Mouse (Mus musculus) lung, postnatal 4 days (tissue): ENCODE results near the gene Washc1.
"Not testable (repeated sequence)": the region's sequence is repeated elsewhere in the genome, so short reads cannot be mapped to it uniquely, and the experiment has no call there.

Experiments used
- DNase-seq, 2 experiments: peaks; one replicate each; pipeline ENCODE4 v3.0.0; 2021

Washc1 gene

DNA sequence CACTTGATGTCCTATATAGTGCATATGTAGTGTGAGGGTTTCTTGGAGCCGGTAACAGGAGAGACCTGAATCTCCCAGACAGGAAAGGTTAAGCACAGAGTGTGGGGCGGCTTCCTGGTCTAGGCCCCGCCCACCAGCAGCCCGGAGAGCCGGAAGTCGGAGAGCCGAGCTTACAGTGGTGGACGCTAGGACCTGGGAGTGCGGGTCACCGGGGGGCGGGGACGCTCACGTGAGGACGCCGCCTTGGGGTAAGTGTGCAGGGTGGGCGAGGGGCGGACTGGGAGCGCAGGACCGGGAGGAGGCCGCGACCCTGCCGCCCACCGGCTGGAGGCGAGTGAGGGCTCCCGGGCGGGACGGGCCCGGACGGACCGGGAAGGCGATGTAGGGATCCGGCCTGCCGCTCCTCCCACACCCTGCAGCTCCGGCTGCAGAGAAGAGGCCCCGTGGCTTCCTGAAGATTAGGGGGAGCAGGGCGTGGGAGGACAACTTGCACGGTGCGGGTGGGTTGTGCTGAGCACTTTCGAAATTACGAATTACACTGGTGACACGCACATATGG is at the start of gene Washc1:
Gene Washc1, plus strand, starts transcription at position 144 of the 558 bp plus-strand sequence.
- peak; percentile 92 to 94 for DNase-seq

DNA sequence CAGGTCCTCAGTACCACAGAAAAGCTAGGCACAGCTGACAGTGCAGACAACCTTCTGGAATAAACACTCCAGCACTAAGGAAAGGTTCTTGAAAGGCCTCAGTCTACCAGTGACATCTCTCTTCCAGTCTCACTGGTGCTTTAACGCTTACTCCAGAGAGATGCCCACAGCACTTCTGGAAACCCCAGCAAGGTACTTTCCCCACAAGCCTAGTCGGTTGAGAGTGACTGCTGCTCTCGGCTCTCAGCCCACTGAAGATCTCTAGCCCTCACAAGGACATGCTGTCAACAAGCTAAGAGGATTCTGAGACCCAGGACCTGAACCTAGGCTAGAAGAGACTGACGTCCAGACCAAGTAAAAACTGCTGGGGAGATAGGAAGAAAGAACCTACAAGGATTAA is 46.2 kb upstream of the Washc1 start:
- no peak for DNase-seq

DNA sequence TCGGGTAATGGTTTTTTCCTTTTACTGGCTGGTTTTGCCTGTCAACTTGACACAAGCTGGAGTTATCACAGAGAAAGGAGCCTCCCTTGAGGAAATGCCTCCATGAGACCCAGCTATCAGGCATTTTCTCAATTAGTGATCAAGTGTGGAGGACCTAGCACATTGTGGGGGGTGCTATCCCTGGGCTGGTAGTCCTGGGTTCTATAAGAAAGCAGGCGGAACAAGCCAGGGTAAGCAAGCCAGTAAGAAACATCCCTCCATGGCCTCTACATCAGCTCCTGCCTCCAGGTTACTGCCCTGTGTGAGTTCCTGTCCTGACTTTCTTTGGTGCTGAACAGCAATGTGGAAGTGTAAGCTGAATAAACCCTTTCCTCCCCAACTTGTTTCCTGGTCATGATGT is 42.3 kb upstream of the Washc1 start:
- not testable (repeated sequence) for DNase-seq

DNA sequence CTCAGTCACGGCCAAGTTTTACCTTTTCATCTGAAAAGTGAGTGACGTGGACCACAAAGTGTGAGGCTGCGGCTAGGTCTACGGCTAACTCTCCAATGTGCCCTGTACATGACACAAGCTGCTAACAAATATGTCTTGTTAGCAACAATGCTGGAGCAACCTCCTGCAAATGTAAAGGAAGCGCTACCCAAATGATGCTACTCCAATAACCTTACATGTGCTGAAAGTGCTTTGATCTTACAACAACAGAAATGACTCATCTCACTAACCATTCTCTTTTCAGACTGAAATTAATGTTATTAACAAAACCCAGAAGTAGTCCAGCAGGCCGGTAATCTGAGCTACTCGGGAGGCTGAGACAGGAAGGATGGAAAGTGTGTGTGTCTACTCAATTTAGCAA is 37.4 kb upstream of the Washc1 start:
- DNase-seq, result no peak

DNA sequence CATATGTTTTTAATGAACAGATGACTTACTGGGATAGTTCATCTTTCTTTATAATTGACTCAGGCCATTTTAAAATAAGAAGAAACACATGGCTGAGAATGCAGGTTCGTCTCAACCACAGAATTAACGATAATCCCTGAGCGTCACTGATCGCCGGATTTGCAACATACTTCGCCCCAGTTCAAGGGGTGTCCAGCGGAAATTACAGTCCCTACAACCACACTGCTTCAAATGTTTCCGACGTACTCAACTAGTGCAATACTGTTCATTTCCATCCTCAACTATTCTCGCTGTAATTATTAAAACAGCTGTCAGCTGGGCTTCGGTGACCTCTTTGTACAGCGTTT is 35.5 kb upstream of the Washc1 start:
- no peak for DNase-seq

- DNase-seq, result peak in 1 of 2 experiments; percentile 45
These were observed 35.0 kb upstream of the Washc1 start for GRCm38 (mm10) chr17:66076174-66076927.

GRCm38 (mm10) chr17:66076934-66077333 is 34.4 kb upstream of the Washc1 start, which contains the start of gene Ankrd12:
Gene Ankrd12, minus strand, starts transcription at chr17:66077089.
- DNase-seq, result peak; percentile 96 to 97

- no peak for DNase-seq
These were observed 33.9 kb upstream of the Washc1 start for GRCm38 (mm10) chr17:66077437-66077850.

DNA sequence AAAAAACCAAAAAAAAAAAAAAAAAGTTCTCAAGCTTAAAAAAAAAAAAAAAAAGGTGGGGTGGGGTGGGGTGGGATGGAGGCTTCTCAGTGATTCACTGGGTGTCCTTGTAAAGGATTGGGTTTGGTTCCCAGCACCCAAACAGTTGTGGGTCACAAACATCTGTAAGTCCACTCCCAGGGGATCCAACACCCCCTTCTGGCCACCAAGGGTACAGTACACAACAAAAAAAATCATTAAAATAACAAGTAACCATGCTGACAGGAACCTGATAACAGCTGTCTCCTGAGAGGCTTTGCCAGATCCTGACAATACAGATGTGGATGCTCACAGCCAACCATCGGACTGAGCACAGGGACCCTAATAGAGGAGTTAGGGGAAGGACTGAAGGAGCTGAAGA is 26.9 kb upstream of the Washc1 start:
- no peak for DNase-seq

DNA sequence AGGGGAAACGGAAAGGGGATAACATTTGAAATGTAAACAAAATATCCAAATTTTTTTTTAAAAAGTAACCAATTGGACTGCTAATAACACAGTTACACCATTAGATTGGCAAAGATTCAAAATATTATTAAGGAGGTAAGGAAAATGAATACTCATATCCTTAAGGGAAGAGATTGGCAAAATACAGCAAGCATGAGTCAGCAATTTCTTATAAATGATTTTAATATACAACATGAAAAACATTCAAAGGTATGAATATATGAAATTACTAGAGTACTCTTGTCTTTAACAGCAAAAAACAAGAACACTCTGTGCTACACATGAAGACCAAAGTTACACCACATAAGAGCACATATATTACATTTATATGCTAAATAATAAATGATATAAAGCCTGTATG is 26.3 kb upstream of the Washc1 start:
- no peak for DNase-seq

DNA sequence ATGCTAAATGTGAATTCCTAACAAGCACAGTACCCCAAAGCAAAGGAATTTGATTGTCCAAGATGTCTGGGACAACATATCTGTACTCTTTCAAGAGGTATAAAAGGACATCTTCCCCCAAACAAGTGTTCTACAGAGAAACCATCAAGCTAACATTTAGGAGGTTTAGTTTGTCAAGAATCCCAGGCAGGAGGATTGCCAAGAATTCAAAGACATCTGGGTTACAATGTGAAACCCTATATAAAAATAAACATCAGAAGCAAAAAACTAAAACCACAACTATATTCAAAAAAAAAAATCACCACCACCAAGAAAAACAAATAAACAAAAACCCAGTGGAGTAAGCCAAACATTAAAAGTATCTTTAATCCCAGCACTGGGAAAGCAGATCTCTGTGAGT is 21.1 kb upstream of the Washc1 start:
- no peak for DNase-seq

DNA sequence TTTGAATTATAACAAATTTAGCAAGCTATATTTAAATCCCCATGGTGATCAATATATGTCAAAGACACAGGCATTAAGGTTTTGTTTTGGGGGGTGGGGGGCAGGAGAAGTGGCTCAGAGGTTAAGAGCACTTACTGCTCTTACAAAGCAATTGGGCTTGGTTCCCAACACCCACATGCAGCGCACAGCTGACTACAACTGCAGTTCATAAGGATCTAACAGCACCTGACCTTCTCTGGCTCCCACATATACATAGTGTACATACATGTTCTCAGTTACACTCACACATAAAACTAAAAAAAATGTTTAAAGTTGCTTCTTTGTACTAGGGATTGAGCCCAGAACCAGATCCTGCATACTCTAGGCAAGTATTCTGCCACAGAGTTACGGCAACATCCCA is 20.0 kb upstream of the Washc1 start:
- no peak for DNase-seq

- DNase-seq, result no peak
These were observed 19.3 kb upstream of the Washc1 start for GRCm38 (mm10) chr17:66092065-66092464.

DNA sequence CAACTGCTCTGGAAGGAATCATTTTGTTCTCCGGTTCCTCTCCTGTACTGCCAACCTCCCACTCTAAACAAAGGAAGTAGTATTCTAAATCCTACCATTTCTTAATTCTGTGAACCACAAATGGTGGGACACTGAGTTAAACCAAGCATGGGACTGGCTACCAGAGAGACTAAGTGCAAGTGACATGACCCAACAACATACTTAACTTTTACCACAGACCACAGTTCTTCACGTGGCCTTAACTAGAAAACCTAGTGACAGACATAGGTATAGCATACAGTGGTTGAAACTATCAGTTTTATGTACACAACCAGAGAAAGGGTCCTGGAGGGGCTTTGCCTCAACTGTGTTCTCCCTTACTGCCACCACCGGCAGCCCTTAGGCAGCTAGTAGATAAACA is 18.7 kb upstream of the Washc1 start:
- no peak for DNase-seq

DNA sequence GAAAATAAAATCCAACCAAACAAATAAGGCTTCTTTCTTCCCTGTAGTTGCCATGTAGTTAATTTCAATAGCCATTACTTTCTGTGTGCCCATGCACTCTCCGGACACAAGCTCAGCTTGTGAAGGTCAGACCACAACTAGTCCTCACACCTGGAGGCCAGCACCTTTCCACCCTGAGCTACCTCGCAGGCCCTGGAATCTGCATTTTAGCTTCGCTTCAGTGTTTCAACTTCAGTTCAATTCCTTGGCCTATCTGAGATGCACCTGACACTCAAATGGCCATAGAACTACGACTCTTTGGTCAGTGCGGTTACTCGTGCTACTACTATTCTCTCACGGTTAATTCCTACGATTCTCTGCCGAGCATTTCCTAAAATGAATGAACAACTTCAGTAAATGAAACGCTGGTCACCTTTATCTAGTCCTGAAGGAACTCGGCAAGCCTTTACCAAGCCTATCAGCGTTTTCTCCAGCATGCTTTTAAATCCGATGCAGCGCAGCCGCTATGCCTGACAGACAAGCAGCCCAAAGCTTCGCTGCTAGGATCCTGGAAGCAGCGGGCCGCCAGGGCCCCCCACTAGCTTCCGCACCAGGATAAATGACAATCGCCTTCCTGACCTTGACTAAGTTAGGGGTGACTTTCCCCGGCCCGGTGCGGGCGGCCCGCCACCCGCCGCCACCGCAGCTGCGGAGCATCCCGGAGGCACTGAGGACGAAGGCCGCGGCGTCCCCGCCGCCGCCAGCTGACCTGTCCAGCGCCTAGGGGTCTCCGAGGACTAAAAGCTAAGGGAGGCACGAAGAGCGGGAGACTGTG is 10.6 kb upstream of the Washc1 start:
- no peak for DNase-seq

DNA sequence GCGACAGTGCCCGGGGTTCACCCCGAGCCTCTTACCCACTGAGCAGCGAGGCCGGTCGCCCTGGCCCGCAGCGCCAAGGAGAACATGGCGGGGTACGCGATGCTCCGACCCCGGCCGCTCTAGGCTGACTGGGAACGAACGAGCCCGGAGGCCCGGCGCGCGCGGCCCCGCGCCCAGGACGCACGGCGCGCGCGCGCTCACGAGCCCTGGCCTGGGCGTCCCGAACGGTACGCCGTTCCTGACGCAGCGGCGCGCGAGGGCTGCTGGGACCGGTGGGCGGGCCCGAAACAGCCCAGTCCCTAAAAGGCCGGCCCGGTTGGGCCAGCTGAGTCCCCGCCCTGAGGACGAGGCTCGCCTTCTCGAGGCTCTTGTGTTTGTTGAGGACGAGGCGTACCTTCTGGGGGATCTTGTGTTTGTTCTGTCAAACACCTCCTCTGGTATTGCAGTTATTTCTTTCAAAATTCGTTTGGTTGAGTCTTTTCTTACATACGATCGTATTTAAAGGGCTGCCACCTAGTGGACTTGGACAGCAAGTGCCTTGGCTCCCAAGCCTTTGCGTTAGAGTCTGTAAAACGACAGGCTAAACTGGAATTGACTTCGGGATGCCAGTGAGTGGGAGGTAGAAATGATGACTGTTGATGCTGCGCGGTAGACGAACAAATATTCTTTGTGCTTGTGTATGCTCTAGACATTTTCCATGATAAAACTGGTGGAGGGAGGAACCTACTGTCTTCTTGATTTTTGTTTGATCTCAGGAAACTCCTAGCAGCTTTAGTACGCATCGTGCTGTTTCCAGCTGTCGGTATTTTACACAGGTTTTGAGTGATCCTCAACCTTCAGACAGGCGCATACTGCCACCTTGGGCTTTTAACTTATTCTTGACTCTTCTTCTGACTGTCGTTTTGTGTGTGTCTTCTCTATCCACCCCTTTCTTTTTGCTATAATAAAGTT is 9.7 kb upstream of the Washc1 start, which contains the start of gene Ndufv2:
Gene Ndufv2, minus strand, starts transcription at position 180 of the 951 bp plus-strand sequence.
- peak; percentile 94 to 97 for DNase-seq

DNA sequence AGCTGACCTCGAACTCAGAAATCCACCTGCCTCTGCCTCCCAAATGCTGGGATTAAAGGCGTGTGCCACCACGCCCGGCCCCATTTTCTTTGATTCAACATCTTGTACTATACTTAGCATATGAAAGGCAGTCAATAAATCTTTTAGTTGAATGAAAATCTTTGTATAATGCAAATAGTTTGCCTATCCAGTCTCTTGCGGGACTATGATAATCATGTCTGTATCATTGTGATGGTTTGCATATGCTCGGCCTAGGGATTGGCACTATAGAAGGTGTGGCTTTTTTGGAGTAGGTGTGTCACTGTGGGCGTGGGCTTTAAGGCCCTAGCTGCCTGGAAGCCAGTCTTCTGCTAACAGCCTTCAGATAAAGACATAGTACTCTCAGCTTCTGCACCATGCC is 7.3 kb upstream of the Washc1 start:
- no peak for DNase-seq

- DNase-seq, result peak in 1 of 2 experiments; percentile 74
These were observed 4.6 kb upstream of the Washc1 start for GRCm38 (mm10) chr17:66106601-66107267.

- no peak for DNase-seq
These were observed 3.9 kb upstream of the Washc1 start for GRCm38 (mm10) chr17:66107466-66107865.

DNA sequence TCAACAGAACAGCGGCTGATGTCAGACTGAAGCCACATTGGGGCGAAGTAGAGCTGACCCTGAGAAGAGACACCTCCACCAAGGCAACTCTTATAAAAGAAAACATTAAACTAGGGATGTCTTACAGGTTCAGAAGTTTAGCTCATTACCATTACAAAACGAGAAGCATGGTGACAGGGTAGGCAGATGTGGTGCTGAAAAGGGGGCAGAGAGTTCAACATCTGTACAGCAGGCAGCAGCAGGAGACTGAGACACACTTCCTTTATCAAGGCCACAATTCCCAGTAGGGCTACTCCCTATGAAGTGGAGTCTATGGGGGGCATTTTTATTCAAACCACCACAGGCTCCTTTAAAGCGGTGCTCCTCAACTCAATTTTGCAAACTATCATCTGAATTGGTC is 3.1 kb upstream of the Washc1 start:
- no peak for DNase-seq

- DNase-seq, result peak; percentile 34 to 70
These were observed 599 bp upstream of the Washc1 start for GRCm38 (mm10) chr17:66110746-66111145.

DNA sequence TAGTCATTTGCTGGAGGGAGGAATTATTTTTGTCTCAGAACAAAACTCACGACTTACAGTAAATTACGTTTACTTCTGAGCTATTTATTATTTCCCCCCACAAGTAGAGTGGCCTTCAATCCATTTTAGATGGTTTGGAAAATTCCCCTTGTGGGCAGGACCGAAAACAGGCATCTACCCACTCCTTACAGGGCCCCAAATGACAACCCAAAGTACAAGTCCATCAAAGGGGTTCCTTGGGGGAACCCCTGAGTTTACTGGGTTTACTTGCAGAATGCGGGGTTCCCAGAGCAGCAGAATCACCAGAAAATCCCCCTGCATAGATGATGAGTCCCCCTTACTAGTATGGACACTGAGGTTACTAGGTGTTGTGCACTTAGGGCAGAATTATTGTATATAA is 821 bp downstream of the Washc1 start:
- no peak for DNase-seq
